Mouse (Mus musculus): ENCODE data around the gene Lrrc20. TPM values are rescaled to one million over a fixed set of nuclear protein-coding genes. Genes with fewer than 3 reads are reported as not detected.

Gene Lrrc20
- polyA plus RNA-seq, 1 experiment from 2014 or later = 9.1 TPM

DNA sequence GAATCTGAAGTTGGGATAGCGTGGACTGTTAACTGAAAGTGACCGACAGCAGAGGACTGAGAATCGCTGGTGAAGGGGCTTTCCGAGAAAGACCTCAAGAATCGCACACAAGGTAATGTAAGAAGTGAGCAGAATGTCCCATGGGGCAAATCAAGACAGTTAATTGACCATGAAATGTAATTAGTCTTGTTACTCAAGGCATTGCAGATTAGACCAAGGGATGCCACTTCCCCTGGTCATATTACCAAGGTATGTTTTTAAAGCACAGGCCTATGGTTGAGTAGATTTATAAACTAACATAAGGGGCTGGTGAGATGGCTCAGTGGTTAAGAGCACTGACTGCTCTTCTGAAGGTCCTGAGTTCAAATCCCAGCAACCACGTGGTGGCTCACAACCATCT is 45.1 kb downstream of the Lrrc20 start:
- 88% methylated on average over 6 of the region's 6 CpGs for WGBS (ENCODE audit: insufficient replicate concordance)
- no peak overlapping the region for H3K4me3 ChIP-seq
- H3K27ac ChIP-seq = no peak overlapping the region
- no peak overlapping the region for H3K9ac ChIP-seq
- H3K4me2 ChIP-seq = no peak overlapping the region
- H3K36me3 ChIP-seq = peaks cover 11% of the 10 kb centered on the region
- H3K4me1 ChIP-seq = peaks cover 34% of the 10 kb centered on the region
- no peak for ATAC-seq
- H3K27me3 ChIP-seq (replicated peaks) = no peaks in the 10 kb centered on the region
- peaks cover 8% of the 10 kb centered on the region for H3K9me3 ChIP-seq (replicated peaks)

GRCm38 (mm10) chr10:61530936-61531335 is 55.3 kb downstream of the Lrrc20 start:
- 83% methylated on average over 3 of the region's 3 CpGs for WGBS (ENCODE audit: insufficient replicate concordance)
- Histone ChIP-seq H3K4me3 (no peak overlapping the region), H3K27me3 (replicated peaks) (no peaks in the 10 kb centered on the region), H3K36me3 (peaks cover 22% of the 10 kb centered on the region), H3K4me2 (no peak overlapping the region), H3K4me1 (peaks cover 35% of the 10 kb centered on the region), H3K27ac (no peak overlapping the region), H3K9ac (no peak overlapping the region), H3K9me3 (replicated peaks) (no peaks in the 10 kb centered on the region)
- ATAC-seq = no peak

DNA sequence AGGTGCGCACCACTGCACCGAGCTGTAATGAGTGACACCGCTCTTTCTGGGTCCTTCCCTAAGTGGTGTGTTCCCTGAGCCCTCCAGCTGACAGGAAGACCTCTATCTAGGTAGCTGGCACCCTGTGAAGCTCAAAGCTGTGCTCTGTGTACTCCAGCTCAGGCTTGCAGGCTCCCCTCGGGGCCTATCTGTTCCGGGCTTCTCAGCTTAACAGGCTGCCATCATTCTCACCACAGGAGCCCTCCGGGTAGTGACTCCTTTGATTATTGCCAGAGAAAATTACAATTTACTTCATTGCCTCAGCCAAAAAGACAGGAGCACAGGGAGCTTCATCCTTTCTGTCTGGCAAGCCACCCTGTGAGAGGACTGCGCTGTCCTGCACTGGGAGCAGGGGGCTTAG is 57.7 kb downstream of the Lrrc20 start:
- Histone ChIP-seq H3K27me3 (replicated peaks) (no peaks in the 10 kb centered on the region), H3K9me3 (replicated peaks) (no peaks in the 10 kb centered on the region), H3K4me3 (no peak overlapping the region), H3K36me3 (peaks cover 9% of the 10 kb centered on the region), H3K27ac (no peak overlapping the region), H3K4me1 (peaks cover 39% of the 10 kb centered on the region), H3K4me2 (no peak overlapping the region), H3K9ac (no peak overlapping the region)
- WGBS (ENCODE audit: insufficient replicate concordance) = 78% methylated on average over 7 of the region's 7 CpGs
- no peak for ATAC-seq

GRCm38 (mm10) chr10:61534371-61535101 is 58.9 kb downstream of the Lrrc20 start:
- ATAC-seq = peak; percentile 88
- no peaks in the 10 kb centered on the region for H3K9me3 ChIP-seq (replicated peaks)
- peak overlapping the region; percentile 47 for H3K4me2 ChIP-seq
- no peak overlapping the region for H3K4me3 ChIP-seq
- peak overlapping the region; percentile 37 for H3K9ac ChIP-seq
- H3K4me1 ChIP-seq = peaks cover 39% of the 10 kb centered on the region
- peak overlapping the region; percentile 41; the same call in 1 of the 2 replicates for H3K27ac ChIP-seq
- no peaks in the 10 kb centered on the region for H3K36me3 ChIP-seq
- H3K27me3 ChIP-seq (replicated peaks) = no peaks in the 10 kb centered on the region
- WGBS (ENCODE audit: insufficient replicate concordance) = 70% methylated on average over 3 of the region's 3 CpGs

DNA sequence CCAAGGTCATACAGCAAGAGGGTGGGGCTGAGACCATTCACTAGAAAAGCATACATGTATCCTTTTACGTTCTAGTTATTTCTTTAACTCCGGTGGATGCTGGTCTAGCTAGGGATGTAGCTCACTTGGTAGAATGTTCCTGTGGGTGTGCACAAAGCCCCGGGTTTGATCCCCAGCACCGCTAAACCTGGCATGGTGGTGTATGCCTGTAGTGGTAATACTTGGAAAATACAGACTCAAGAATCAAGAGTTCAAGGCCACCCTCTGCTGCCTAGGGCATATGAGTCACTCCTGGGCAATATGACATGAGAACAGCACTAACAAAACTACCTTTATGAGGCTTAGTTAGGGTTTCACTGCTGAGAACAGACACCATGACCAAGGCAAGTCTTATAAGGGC is 59.8 kb downstream of the Lrrc20 start:
- ATAC-seq = no peak
- Histone ChIP-seq H3K9ac (no peak overlapping the region), H3K4me1 (peaks cover 39% of the 10 kb centered on the region), H3K9me3 (replicated peaks) (no peaks in the 10 kb centered on the region), H3K36me3 (no peaks in the 10 kb centered on the region; the same call in 1 of the 2 replicates), H3K27ac (no peak overlapping the region), H3K4me2 (no peak overlapping the region), H3K27me3 (replicated peaks) (no peaks in the 10 kb centered on the region), H3K4me3 (no peak overlapping the region)
- WGBS (ENCODE audit: insufficient replicate concordance) = 83% methylated on average over 4 of the region's 4 CpGs

DNA sequence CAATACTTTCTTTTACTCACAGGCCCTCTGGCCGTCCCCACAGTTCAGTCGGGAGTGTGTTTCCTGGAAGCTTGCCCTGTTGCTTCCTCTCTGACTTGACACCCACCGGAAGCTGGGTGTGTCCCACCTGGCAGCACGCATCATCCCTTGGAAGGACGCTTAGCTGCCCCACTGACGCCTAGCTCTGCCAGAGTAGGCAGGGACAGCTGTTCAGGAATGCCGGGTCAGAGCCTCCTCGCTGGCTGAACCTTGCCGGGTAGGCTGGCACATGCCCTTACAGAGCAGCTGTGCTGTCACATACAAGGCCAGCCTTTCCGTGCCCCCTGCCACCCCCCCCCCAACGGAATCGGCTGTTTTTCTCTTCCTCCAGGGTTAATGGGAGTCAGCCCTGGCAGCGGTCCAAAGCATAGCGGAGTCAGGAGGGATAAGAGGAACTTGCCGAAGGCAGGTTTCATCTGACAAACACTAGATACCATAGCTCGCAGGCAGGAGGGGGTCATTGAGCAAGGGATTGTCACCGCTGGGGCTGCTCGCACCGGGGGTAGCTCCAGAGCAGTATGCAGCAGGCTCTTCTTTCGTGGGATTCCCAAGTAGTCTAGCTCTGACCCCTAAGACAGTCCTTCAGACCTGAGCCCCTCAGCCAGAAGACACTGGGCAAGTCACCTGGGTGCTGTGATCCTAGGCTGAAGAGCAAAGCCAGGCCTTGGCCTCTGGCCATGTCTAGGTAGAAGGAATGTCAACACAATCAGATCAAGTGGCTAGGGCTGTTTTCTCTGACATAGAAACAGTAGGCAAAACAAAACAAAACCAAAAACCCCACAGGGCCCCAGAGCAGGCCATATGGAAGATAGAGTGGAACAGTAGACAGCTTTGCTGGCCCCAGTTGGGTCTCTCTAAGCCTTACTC is 60.8 kb downstream of the Lrrc20 start:
- Histone ChIP-seq H3K4me1 (peaks cover 39% of the 10 kb centered on the region), H3K9me3 (replicated peaks) (no peaks in the 10 kb centered on the region), H3K4me2 (no peak overlapping the region), H3K27ac (peak overlapping the region; percentile 20; the same call in 1 of the 2 replicates), H3K27me3 (replicated peaks) (no peaks in the 10 kb centered on the region), H3K9ac (no peak overlapping the region), H3K4me3 (no peak overlapping the region), H3K36me3 (no peaks in the 10 kb centered on the region; the same call in 1 of the 2 replicates)
- WGBS (ENCODE audit: insufficient replicate concordance) = 62% methylated on average over 20 of the region's 20 CpGs
- ATAC-seq = no peak

DNA sequence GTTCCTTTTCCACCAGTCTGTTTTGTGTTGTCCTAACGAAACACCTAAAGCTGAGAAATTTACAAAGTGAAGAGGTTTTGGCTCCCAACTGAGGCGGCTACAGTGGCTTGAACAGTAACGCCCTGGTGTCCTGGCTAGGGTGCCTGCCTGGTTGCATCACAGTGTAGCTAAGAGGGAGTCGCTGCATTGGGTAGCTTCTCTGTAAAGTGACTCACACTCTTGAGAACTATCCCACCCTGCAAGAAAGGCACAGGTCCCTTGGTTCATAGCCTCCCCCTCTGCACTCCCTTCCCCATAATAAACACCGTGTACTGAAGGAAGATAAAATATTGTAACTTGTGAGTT is 61.4 kb downstream of the Lrrc20 start:
- H3K27ac ChIP-seq = no peak overlapping the region
- no peaks in the 10 kb centered on the region for H3K27me3 ChIP-seq (replicated peaks)
- H3K4me3 ChIP-seq = no peak overlapping the region
- no peak overlapping the region for H3K4me2 ChIP-seq
- no peak overlapping the region for H3K9ac ChIP-seq
- H3K4me1 ChIP-seq = peaks cover 39% of the 10 kb centered on the region
- no peaks in the 10 kb centered on the region; the same call in 1 of the 2 replicates for H3K36me3 ChIP-seq
- ATAC-seq = no peak
- H3K9me3 ChIP-seq (replicated peaks) = no peaks in the 10 kb centered on the region
- WGBS (ENCODE audit: insufficient replicate concordance) = 75% methylated on average over 5 of the region's 5 CpGs

GRCm38 (mm10) chr10:61538446-61538845 is 62.8 kb downstream of the Lrrc20 start:
- H3K4me3 ChIP-seq = no peak overlapping the region
- H3K9me3 ChIP-seq (replicated peaks) = no peaks in the 10 kb centered on the region
- ATAC-seq = no peak
- no peaks in the 10 kb centered on the region for H3K27me3 ChIP-seq (replicated peaks)
- 63% methylated on average over 4 of the region's 4 CpGs for WGBS (ENCODE audit: insufficient replicate concordance)
- H3K9ac ChIP-seq = no peak overlapping the region
- H3K4me2 ChIP-seq = no peak overlapping the region
- no peaks in the 10 kb centered on the region; the same call in 1 of the 2 replicates for H3K36me3 ChIP-seq
- H3K4me1 ChIP-seq = peaks cover 45% of the 10 kb centered on the region
- H3K27ac ChIP-seq = no peak overlapping the region

- peak overlapping the region; percentile 37 for H3K4me3 ChIP-seq
- 22% methylated on average over 12 of the region's 12 CpGs for WGBS (ENCODE audit: insufficient replicate concordance)
- peak; percentile 95 for ATAC-seq
These were observed 68.7 kb downstream of the Lrrc20 start for GRCm38 (mm10) chr10:61544127-61544862.

DNA sequence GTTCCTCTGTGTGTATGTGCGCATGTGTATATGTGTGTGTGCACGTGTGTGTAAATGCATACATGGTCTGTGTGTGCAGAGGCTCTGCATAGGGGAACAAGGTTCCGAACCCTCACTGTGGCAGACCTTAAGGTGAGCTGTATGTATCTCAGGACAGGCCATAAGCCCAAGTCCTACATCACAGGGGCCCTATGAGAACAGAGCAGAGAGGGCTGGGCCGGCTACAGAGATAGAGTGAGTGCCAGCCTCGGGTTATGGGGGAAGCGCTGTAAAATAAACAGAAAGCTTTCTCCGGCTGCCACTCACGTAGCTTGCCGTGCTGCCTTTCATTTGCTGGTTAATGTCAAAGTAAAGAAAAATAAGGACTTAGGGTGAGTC is 69.3 kb downstream of the Lrrc20 start:
- Histone ChIP-seq H3K27ac (peak overlapping the region; percentile 61), H3K4me3 (peak overlapping the region; percentile 37; the same call in 1 of the 2 replicates), H3K4me1 (peaks cover 31% of the 10 kb centered on the region), H3K9ac (no peak overlapping the region), H3K9me3 (replicated peaks) (no peaks in the 10 kb centered on the region), H3K4me2 (peak overlapping the region; percentile 64), H3K36me3 (no peaks in the 10 kb centered on the region; the same call in 1 of the 2 replicates), H3K27me3 (replicated peaks) (no peaks in the 10 kb centered on the region)
- 69% methylated on average over 9 of the region's 9 CpGs for WGBS (ENCODE audit: insufficient replicate concordance)
- peak; percentile 11; the same call in 1 of the 2 replicates for ATAC-seq

More at GRCm38 (mm10) chr10:61544127-61544862, 68.7 kb downstream of the Lrrc20 start:
- Histone ChIP-seq H3K36me3 (no peaks in the 10 kb centered on the region; the same call in 1 of the 2 replicates), H3K27me3 (replicated peaks) (no peaks in the 10 kb centered on the region), H3K9me3 (replicated peaks) (no peaks in the 10 kb centered on the region), H3K27ac (peak overlapping the region; percentile 75), H3K4me1 (peaks cover 31% of the 10 kb centered on the region), H3K4me2 (peak overlapping the region; percentile 64), H3K9ac (no peak overlapping the region)

GRCm38 (mm10) chr10:61550106-61550505 is 74.5 kb downstream of the Lrrc20 start:
- ATAC-seq = no peak
- H3K27ac ChIP-seq = no peak overlapping the region
- peaks cover 7% of the 10 kb centered on the region for H3K4me1 ChIP-seq
- no peak overlapping the region for H3K9ac ChIP-seq
- H3K36me3 ChIP-seq = no peaks in the 10 kb centered on the region
- H3K4me2 ChIP-seq = no peak overlapping the region
- H3K27me3 ChIP-seq (replicated peaks) = no peaks in the 10 kb centered on the region
- H3K9me3 ChIP-seq (replicated peaks) = no peaks in the 10 kb centered on the region
- no peak overlapping the region for H3K4me3 ChIP-seq
- WGBS (ENCODE audit: insufficient replicate concordance) = 82% methylated on average over 8 of the region's 8 CpGs
